Mouse (Mus musculus) intestine, postnatal 0 days (tissue): Measurements from ENCODE around the gene Itgal. TPM values are rescaled to one million over a fixed set of nuclear protein-coding genes. Genes with fewer than 3 reads are reported as not detected.
"Not testable (repeated sequence)": the region's sequence is repeated elsewhere in the genome, so short reads cannot be mapped to it uniquely, and the experiment has no call there.

Experiments
- ATAC-seq: fragments of 200-750 bp; cut with Nextera tagmentation; 2 replicates; pipeline ENCODE4 v1.8.0; 2017; ENCODE audit warnings: mild to moderate bottlenecking, moderate TSS enrichment, moderate library complexity
- H3K27ac ChIP-seq: fragments of 300-500 bp; sonication (generic); 2 replicates; pipeline ENCODE4 v1.5.1; 2014; ENCODE audit warnings: mild to moderate bottlenecking, low read depth, low read length, moderate library complexity
- H3K27me3 ChIP-seq: fragments of 300-500 bp; sonication (generic); replicated peaks from 2 replicates; pipeline ENCODE4 v1.6.1; 2014; ENCODE audit warnings: low read length, mixed read lengths; ENCODE audit not compliant: control insufficient read depth, insufficient read depth
- H3K36me3 ChIP-seq: fragments of 300-500 bp; sonication (generic); 2 replicates; pipeline ENCODE4 v1.6.1; 2014; ENCODE audit warnings: mild to moderate bottlenecking, moderate library complexity; ENCODE audit not compliant: control insufficient read depth, insufficient read depth
- H3K4me1 ChIP-seq: fragments of 300-500 bp; sonication (generic); replicated peaks from 2 replicates; pipeline ENCODE4 v1.6.1; 2014; ENCODE audit warnings: antibody characterized with exemption, low read length, mixed read lengths; ENCODE audit not compliant: control insufficient read depth, insufficient read depth
- H3K4me2 ChIP-seq: fragments of 300-500 bp; sonication (generic); replicated peaks from 2 replicates; pipeline ENCODE4 v1.6.1; 2014; ENCODE audit warnings: low read depth, mild to moderate bottlenecking, moderate library complexity
- H3K4me3 ChIP-seq: fragments of 300-500 bp; sonication (generic); 2 replicates; pipeline ENCODE4 v1.5.1; 2014; ENCODE audit warnings: low read depth, low read length
- H3K9ac ChIP-seq: fragments of 300-500 bp; sonication (generic); 2 replicates; pipeline ENCODE4 v1.6.1; 2014; ENCODE audit warnings: mild to moderate bottlenecking, low read depth, low read length
- H3K9me3 ChIP-seq: fragments of 300-500 bp; sonication (generic); 2 replicates; pipeline ENCODE4 v1.6.1; 2016; ENCODE audit warnings: mixed run types; ENCODE audit not compliant: control insufficient read depth
- CTCF ChIP-seq: sonication (generic); IDR thresholded peaks from 2 replicates; pipeline ENCODE4 v1.5.1; 2016; ENCODE audit warnings: low read depth, mild to moderate bottlenecking, control low read depth, antibody characterized with exemption, moderate library complexity
- WGBS: fragments of 180-500 bp; shearing (Covaris S2); extraction: QIAGEN DNeasy Blood & Tissue Kit; methylation state at CpG from one replicate; pipeline ENCODE4 v1.1.7; 2014; 5-methylcytosine and 5-hydroxymethylcytosine counted together
- polyA plus RNA-seq: library from polyadenylated mRNA; unstranded; fragments of >200 nt; fragmentation: Nextera tagmentation; extraction: Ambion mirVana; gene quantifications from 2 replicates; pipeline ENCODE4 v1.2.1, GENCODE M21; 2015

Gene Itgal
- polyA plus RNA-seq, 1 experiment from 2014 or later: 0.87 TPM

GRCm38 (mm10) chr7:127371870-127372269, 75.8 kb downstream of the Itgal start:
- TF ChIP-seq CTCF: peak; percentile 55
- H3K9me3 ChIP-seq, H3K4me3 ChIP-seq, H3K4me1 ChIP-seq, H3K9ac ChIP-seq, H3K27me3 ChIP-seq, H3K4me2 ChIP-seq, H3K27ac ChIP-seq, ATAC-seq: not testable (repeated sequence)
- 89% methylated on average over 3 of the region's 3 CpGs for WGBS
- peaks cover 12% of the 10 kb centered on the region; the same call in 1 of the 2 replicates for H3K36me3 ChIP-seq

GRCm38 (mm10) chr7:127375271-127376245, 79.5 kb downstream of the Itgal start, which contains the start of gene Zfp747:
Zfp747 (minus strand) TSS chr7:127376050.
- TF ChIP-seq CTCF: peak; percentile 87
- H3K27me3 ChIP-seq: not testable (repeated sequence)
- WGBS: under 1% methylated on average over 48 of the region's 49 CpGs

GRCm38 (mm10) chr7:127378310-127378921, 82.4 kb downstream of the Itgal start:
- Histone ChIP-seq H3K27ac (0 out of 2 replicates have a peak overlapping the region, but pooled peaks have one; percentile 22), H3K9ac (no peak overlapping the region), H3K4me2 (0 out of 2 replicates have a peak overlapping the region, but pooled peaks have one; percentile 13), H3K4me1 (no peaks in the 10 kb centered on the region), H3K36me3 (peaks cover 8% of the 10 kb centered on the region; the same call in 1 of the 2 replicates), H3K9me3 (no peaks in the 10 kb centered on the region), H3K27me3 (no peaks in the 10 kb centered on the region), H3K4me3 (no peak overlapping the region)
- TF ChIP-seq CTCF: no peak
- WGBS: 33% methylated on average over 6 of the region's 6 CpGs
- ATAC-seq: peak; percentile 60

More at GRCm38 (mm10) chr7:127375271-127376245, 79.5 kb downstream of the Itgal start, which contains the start of gene Zfp747:
- peak; percentile 94 for ATAC-seq
- peak within 1 kb of the TSS; percentile 79 for H3K4me2 ChIP-seq
- H3K4me1 ChIP-seq, H3K36me3 ChIP-seq, H3K9me3 ChIP-seq: not testable (repeated sequence)
- peak within 1 kb of the TSS; percentile 74 for H3K4me3 ChIP-seq
- H3K9ac ChIP-seq: peak within 1 kb of the TSS; percentile 78
- peak within 1 kb of the TSS; percentile 90 for H3K27ac ChIP-seq

Other genes starting within 250 kb of the Itgal start
- 175 and 225 TPM in 2 replicates for gene Zg16, start 208.9 kb upstream of the Itgal start, polyA plus RNA-seq
- gene AI467606, start 204.9 kb upstream of the Itgal start, polyA plus RNA-seq: 5.2 and 5.8 TPM in 2 replicates
- 1.8 and 2.0 TPM in 2 replicates for gene Qprt, start 174.0 kb upstream of the Itgal start, polyA plus RNA-seq
- 0.09 and 0.13 TPM in 2 replicates for gene Spn, start 158.4 kb upstream of the Itgal start, polyA plus RNA-seq
- 29.2 and 30.2 TPM in 2 replicates for gene Cd2bp2, start 100.2 kb upstream of the Itgal start, polyA plus RNA-seq
- 15.0 and 17.1 TPM in 2 replicates for gene Tbc1d10b, start 87.8 kb upstream of the Itgal start, polyA plus RNA-seq
- 10.7 and 12.3 TPM in 2 replicates for gene Mylpf, start 87.4 kb upstream of the Itgal start, polyA plus RNA-seq
- gene Zfp553, start 63.2 kb upstream of the Itgal start, polyA plus RNA-seq: 7.4 and 7.6 TPM in 2 replicates
- gene Sept1, start 63.1 kb upstream of the Itgal start, polyA plus RNA-seq: 6.3 and 6.6 TPM in 2 replicates
- 17.6 and 19.8 TPM in 2 replicates for gene Zfp771, start 52.0 kb upstream of the Itgal start, polyA plus RNA-seq
- gene Dctpp1, start 35.6 kb upstream of the Itgal start, polyA plus RNA-seq: 75.2 and 80.9 TPM in 2 replicates
- gene Sephs2, start 22.2 kb upstream of the Itgal start, polyA plus RNA-seq: 335 and 364 TPM in 2 replicates
- gene Zfp768, start 49.3 kb downstream of the Itgal start, polyA plus RNA-seq: 16.3 and 18.0 TPM in 2 replicates
- 7.3 and 9.0 TPM in 2 replicates for gene Zfp747, start 79.8 kb downstream of the Itgal start, polyA plus RNA-seq
- 4.7 and 5.8 TPM in 2 replicates for gene 9130019O22Rik, start 90.9 kb downstream of the Itgal start, polyA plus RNA-seq
- 6.8 and 8.0 TPM in 2 replicates for gene E430018J23Rik, start 97.4 kb downstream of the Itgal start, polyA plus RNA-seq
- gene Zfp764, start 110.6 kb downstream of the Itgal start, polyA plus RNA-seq: 4.8 and 5.2 TPM in 2 replicates
- 18.6 and 22.0 TPM in 2 replicates for gene Zfp688, start 125.8 kb downstream of the Itgal start, polyA plus RNA-seq
- gene Zfp689, start 152.9 kb downstream of the Itgal start, polyA plus RNA-seq: 2.2 and 2.6 TPM in 2 replicates
- gene Prr14, start 163.4 kb downstream of the Itgal start, polyA plus RNA-seq: 31.5 and 33.9 TPM in 2 replicates
- gene Fbrs, start 182.9 kb downstream of the Itgal start, polyA plus RNA-seq: 8.1 and 9.4 TPM in 2 replicates
- 12.3 and 12.5 TPM in 2 replicates for gene Srcap, start 215.7 kb downstream of the Itgal start, polyA plus RNA-seq
- gene Gm42715, start 223.3 kb downstream of the Itgal start, polyA plus RNA-seq: 5.0 and 6.6 TPM in 2 replicates